Mouse (Mus musculus): Measurements from ENCODE around the gene Dbp. TPM values are rescaled to one million over a fixed set of nuclear protein-coding genes. Genes with fewer than 3 reads are reported as not detected.

The Dbp gene
- total and polyA plus RNA-seq, 3 experiments: 7.9 to 11.0 (median 10.4) TPM

GRCm38 (mm10) chr7:45706721-45707241, 1.9 kb downstream of the Dbp start:
- H3K4me2 ChIP-seq (ENCODE audit: insufficient read depth, low read depth, poor library complexity, severe bottlenecking): peak overlapping the region; percentile 99
- DNase-seq (ENCODE audit: extremely low read depth): peak; percentile 81
- in situ Hi-C loops (cut with MboI; ENCODE audit: low pct_ligation_motif_present, low pct_unique_long_range_greater_than_20kb, low sequenced_read_pairs): no loop called here

DNA sequence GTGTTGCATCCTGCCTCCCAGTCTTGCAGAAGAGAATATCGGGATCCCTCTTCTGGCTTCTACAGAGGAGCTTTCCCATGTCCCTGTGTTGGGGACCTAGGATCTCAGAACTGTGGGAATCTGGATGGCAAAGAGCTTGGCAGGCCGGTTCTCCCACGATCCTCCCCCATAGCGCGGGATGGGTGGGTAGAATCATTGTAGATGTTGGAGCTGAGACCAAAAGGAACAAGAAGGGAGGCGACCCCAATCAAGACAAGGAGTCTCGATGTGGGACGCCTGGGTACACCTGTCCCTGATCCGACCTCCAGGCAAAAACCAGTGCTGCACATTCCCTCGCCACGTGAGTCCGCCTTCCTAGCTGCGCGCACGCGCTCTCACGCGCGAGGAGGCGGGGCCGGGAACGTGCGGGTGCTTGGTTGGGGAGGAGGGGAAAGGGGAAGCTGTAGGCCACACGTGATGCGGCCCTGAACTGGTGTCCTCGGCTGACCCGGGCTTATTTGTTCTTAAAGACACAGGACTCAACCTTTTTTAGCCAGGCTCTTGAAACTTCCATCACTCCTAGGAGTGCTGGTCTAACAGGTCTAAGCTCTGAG, 2.6 kb downstream of the Dbp start:
- peak overlapping the region; percentile 91 for H3K4me2 ChIP-seq (ENCODE audit: insufficient read depth, low read depth, poor library complexity, severe bottlenecking)
- dilution Hi-C loops (cut with MboI; ENCODE audit: extremely low pct_ligation_motif_present, extremely low pct_unique_long_range_greater_than_20kb, low sequenced_read_pairs) (no loop called here), in situ Hi-C loops (cut with MboI; ENCODE audit: low pct_ligation_motif_present, low pct_unique_long_range_greater_than_20kb, low sequenced_read_pairs) (no loop called here)
- H3K27me3 ChIP-seq (replicated peaks): no peaks in the 10 kb centered on the region
- no peaks in the 10 kb centered on the region for H3K79me2 ChIP-seq (replicated peaks; ENCODE audit: control insufficient read depth, extremely low read depth, insufficient read depth, poor library complexity, severe bottlenecking)
- H3K27ac ChIP-seq (ENCODE audit: insufficient read depth, low read depth): peak overlapping the region; percentile 87
- peaks cover 23 to 37% of the 10 kb centered on the region in 2 experiments for H3K36me3 ChIP-seq (replicated peaks in 1 of 2; ENCODE audit: control insufficient read depth in 1 of 2, insufficient read depth in 1 of 2, low read length in 1 of 2)
- peaks cover 0 to 46% of the 10 kb centered on the region in 2 experiments; a peak in 2 of 4 replicates for H3K4me1 ChIP-seq (ENCODE audit: control insufficient read depth in 1 of 2, insufficient read depth in 2 of 2)
- peak overlapping the region; percentile 75 for H3K9ac ChIP-seq (ENCODE audit: insufficient read depth, low read depth)
- no peaks in the 10 kb centered on the region for H3K9me3 ChIP-seq (replicated peaks; ENCODE audit: low read length)
- peak overlapping the region; percentile 53 to 77 (median 56) for H3K4me3 ChIP-seq (replicated peaks in 1 of 3; ENCODE audit: low read depth in 2 of 3, low read length in 2 of 3, poor library complexity in 1 of 3)
- peak; percentile 91 for DNase-seq (ENCODE audit: extremely low read depth)
- TF ChIP-seq HCFC1 (IDR thresholded peaks at IDR 0.05; ENCODE audit: low read depth, low read length): peak; percentile 66
- TF ChIP-seq ZNF384 (IDR thresholded peaks at IDR 0.05; ENCODE audit: low read depth, low read length): no peak
- TF ChIP-seq CHD1 (IDR thresholded peaks at IDR 0.05; ENCODE audit: low read depth, low read length): no peak
- peak; percentile 79 for TF ChIP-seq NRF1 (IDR thresholded peaks at IDR 0.05; ENCODE audit: low read depth, low read length)
- no peak for TF ChIP-seq PAX5 (IDR thresholded peaks at IDR 0.05; ENCODE audit: low read length)
- TF ChIP-seq JUN (IDR thresholded peaks at IDR 0.05; ENCODE audit: insufficient read depth, low read depth, low read length): no peak
- peak; percentile 91 for TF ChIP-seq ETS1 (conservative IDR thresholded peaks at IDR 0.05; ENCODE audit: low read depth, low read length)
- peak; percentile 95 for TF ChIP-seq MXI1 (IDR thresholded peaks at IDR 0.05; ENCODE audit: low read depth, low read length)
- no peak for TF ChIP-seq GABPA (IDR thresholded peaks at IDR 0.05; ENCODE audit: insufficient replicate concordance, low read depth, low read length)
- no peak; the same call in 1 of the 2 replicates for TF ChIP-seq NELFE (IDR thresholded peaks at IDR 0.05; ENCODE audit: low read depth, low read length)
- TF ChIP-seq JUND (conservative IDR thresholded peaks at IDR 0.05; ENCODE audit: low read depth, low read length): no peak
- TF ChIP-seq SMC3 (IDR thresholded peaks at IDR 0.05; ENCODE audit: low read depth, low read length): no peak
- TF ChIP-seq RCOR1 (conservative IDR thresholded peaks at IDR 0.05; ENCODE audit: low read depth, low read length): no peak
- TF ChIP-seq POLR2AphosphoS2 (IDR thresholded peaks at IDR 0.05; ENCODE audit: low read depth, low read length): no peak
- no peak for TF ChIP-seq MAFK (IDR thresholded peaks at IDR 0.05; ENCODE audit: insufficient replicate concordance, low read length)

More at GRCm38 (mm10) chr7:45706721-45707241, 1.9 kb downstream of the Dbp start:
- Histone ChIP-seq H3K4me3 (replicated peaks in 1 of 3; ENCODE audit: low read depth in 2 of 3, low read length in 2 of 3, poor library complexity in 1 of 3) (peak overlapping the region; percentile 65 to 77 (median 73)), H3K9ac (ENCODE audit: insufficient read depth, low read depth) (peak overlapping the region; percentile 75), H3K36me3 (replicated peaks in 1 of 2; ENCODE audit: control insufficient read depth in 1 of 2, insufficient read depth in 1 of 2, low read length in 1 of 2) (peaks cover 16 to 30% of the 10 kb centered on the region in 2 experiments), H3K4me1 (ENCODE audit: control insufficient read depth in 1 of 2, insufficient read depth in 2 of 2) (peaks cover 0 to 47% of the 10 kb centered on the region in 2 experiments; a peak in 2 of 4 replicates), H3K27me3 (replicated peaks) (no peaks in the 10 kb centered on the region), H3K9me3 (replicated peaks; ENCODE audit: low read length) (no peaks in the 10 kb centered on the region), H3K27ac (ENCODE audit: insufficient read depth, low read depth) (peak overlapping the region; percentile 87), H3K79me2 (replicated peaks; ENCODE audit: control insufficient read depth, extremely low read depth, insufficient read depth, poor library complexity, severe bottlenecking) (no peaks in the 10 kb centered on the region)
- dilution Hi-C loops (cut with MboI; ENCODE audit: extremely low pct_ligation_motif_present, extremely low pct_unique_long_range_greater_than_20kb, low sequenced_read_pairs): no loop called here
- no peak for TF ChIP-seq JUN (IDR thresholded peaks at IDR 0.05; ENCODE audit: insufficient read depth, low read depth, low read length)
- no peak for TF ChIP-seq JUND (conservative IDR thresholded peaks at IDR 0.05; ENCODE audit: low read depth, low read length)
- TF ChIP-seq CTCF (conservative IDR thresholded peaks at IDR 0.05 in 1 of 2, IDR thresholded peaks at IDR 0.05 in 1 of 2; ENCODE audit: low read depth in 2 of 2, low read length in 2 of 2): 0 out of 4 replicates have a peak, but pooled peaks of 1 of the 2 experiments have one; percentile 1
- no peak for TF ChIP-seq CHD2 (IDR thresholded peaks at IDR 0.05; ENCODE audit: low read length)
- no peak for TF ChIP-seq POLR2AphosphoS2 (IDR thresholded peaks at IDR 0.05; ENCODE audit: low read depth, low read length)
- TF ChIP-seq POLR2A (IDR thresholded peaks at IDR 0.05; ENCODE audit: low read depth, low read length): peak; percentile 62
- TF ChIP-seq ELF1 (IDR thresholded peaks at IDR 0.05; ENCODE audit: low read depth, low read length): peak; percentile 41; the same call in 1 of the 2 replicates
- TF ChIP-seq E2F4 (IDR thresholded peaks at IDR 0.05; ENCODE audit: insufficient replicate concordance, low read depth, low read length): no peak
- TF ChIP-seq TBP (conservative IDR thresholded peaks at IDR 0.05; ENCODE audit: low read depth, low read length): 0 out of 2 replicates have a peak, but pooled peaks have one; percentile 32
- peak; percentile 12; the same call in 1 of the 2 replicates for TF ChIP-seq MAX (IDR thresholded peaks at IDR 0.05; ENCODE audit: low read length)
- TF ChIP-seq MAFK (IDR thresholded peaks at IDR 0.05; ENCODE audit: insufficient replicate concordance, low read length): no peak
- peak; percentile 56 for TF ChIP-seq ZMIZ1 (IDR thresholded peaks at IDR 0.05; ENCODE audit: low read depth, low read length)
- TF ChIP-seq ETS1 (conservative IDR thresholded peaks at IDR 0.05; ENCODE audit: low read depth, low read length): no peak
- no peak for TF ChIP-seq SMC3 (IDR thresholded peaks at IDR 0.05; ENCODE audit: low read depth, low read length)
- TF ChIP-seq RCOR1 (conservative IDR thresholded peaks at IDR 0.05; ENCODE audit: low read depth, low read length): no peak; the same call in 1 of the 2 replicates
- TF ChIP-seq MAZ (IDR thresholded peaks at IDR 0.05; ENCODE audit: low read depth, low read length): no peak; the same call in 1 of the 2 replicates
- peak; percentile 46; the same call in 1 of the 2 replicates for TF ChIP-seq BHLHE40 (IDR thresholded peaks at IDR 0.05; ENCODE audit: low read depth, low read length)
- TF ChIP-seq ZC3H11A (IDR thresholded peaks at IDR 0.05; ENCODE audit: low read depth, low read length): no peak
- no peak for TF ChIP-seq GABPA (IDR thresholded peaks at IDR 0.05; ENCODE audit: insufficient replicate concordance, low read depth, low read length)
- no peak for TF ChIP-seq RAD21 (IDR thresholded peaks at IDR 0.05; ENCODE audit: low read depth, low read length)
- TF ChIP-seq USF1 (IDR thresholded peaks at IDR 0.05; ENCODE audit: low read depth, low read length): no peak
- TF ChIP-seq ZKSCAN1 (IDR thresholded peaks at IDR 0.05; ENCODE audit: borderline replicate concordance, low read depth, low read length): no peak
- TF ChIP-seq MEF2A (IDR thresholded peaks at IDR 0.05; ENCODE audit: borderline replicate concordance, low read depth, low read length): 0 out of 2 replicates have a peak, but pooled peaks have one; percentile 22
- TF ChIP-seq IRF4 (IDR thresholded peaks at IDR 0.05; ENCODE audit: low read depth, low read length): no peak
- no peak for TF ChIP-seq USF2 (conservative IDR thresholded peaks at IDR 0.05; ENCODE audit: low read depth, low read length)
- peak; percentile 75 for TF ChIP-seq SIN3A (IDR thresholded peaks at IDR 0.05; ENCODE audit: low read length)
- TF ChIP-seq ZNF384 (IDR thresholded peaks at IDR 0.05; ENCODE audit: low read depth, low read length): no peak
- peak; percentile 85 for TF ChIP-seq NRF1 (IDR thresholded peaks at IDR 0.05; ENCODE audit: low read depth, low read length)
- peak; percentile 44; the same call in 1 of the 2 replicates for TF ChIP-seq MXI1 (IDR thresholded peaks at IDR 0.05; ENCODE audit: low read depth, low read length)
- 0 out of 2 replicates have a peak, but pooled peaks have one; percentile 17 for TF ChIP-seq HCFC1 (IDR thresholded peaks at IDR 0.05; ENCODE audit: low read depth, low read length)
- TF ChIP-seq MYC (IDR thresholded peaks at IDR 0.05; ENCODE audit: low read depth, low read length): no peak
- TF ChIP-seq CHD1 (IDR thresholded peaks at IDR 0.05; ENCODE audit: low read depth, low read length): no peak
- TF ChIP-seq TCF12 (IDR thresholded peaks at IDR 0.05; ENCODE audit: low read depth, low read length): peak; percentile 49; the same call in 1 of the 2 replicates
- TF ChIP-seq EP300 (IDR thresholded peaks at IDR 0.05; ENCODE audit: low read length): no peak
- TF ChIP-seq NELFE (IDR thresholded peaks at IDR 0.05; ENCODE audit: low read depth, low read length): peak; percentile 26; the same call in 1 of the 2 replicates
- peak; percentile 63; the same call in 1 of the 2 replicates for TF ChIP-seq UBTF (IDR thresholded peaks at IDR 0.05; ENCODE audit: low read depth, low read length)
- TF ChIP-seq KAT2A (IDR thresholded peaks at IDR 0.05; ENCODE audit: insufficient replicate concordance, low read length): no peak
- TF ChIP-seq PAX5 (IDR thresholded peaks at IDR 0.05; ENCODE audit: low read length): no peak
